In the genomic region with DNA sequence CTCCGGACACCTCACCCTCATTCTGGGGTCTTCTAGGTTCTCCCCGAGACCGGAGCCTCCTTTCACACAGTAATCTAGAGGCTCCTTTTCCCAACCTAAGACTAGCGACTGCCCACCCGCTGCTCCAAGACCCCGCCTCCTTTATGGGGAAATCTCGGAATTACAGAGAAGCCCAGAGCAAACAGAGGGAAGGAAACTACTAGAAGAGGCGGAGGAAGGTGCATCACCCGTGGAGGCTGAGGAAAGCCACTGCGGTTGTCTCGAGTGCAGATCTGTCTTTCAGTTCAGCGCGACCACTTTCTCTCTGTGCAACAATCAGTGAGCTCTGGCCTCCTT, we compare ENCODE assay signal across 8 mouse cellular contexts. TPM values are rescaled to one million over a fixed set of nuclear protein-coding genes. Genes with fewer than 3 reads are reported as not detected.
DNase-seq lines count a peak whose midpoint lies in the region; ATAC-seq and TF ChIP-seq lines count a peak whose summit lies in the region.

No protein-coding gene starts in this region.

- peak overlapping the region; percentile 82 for H3K4me2 ChIP-seq in forebrain, embryonic 16.5 days (ENCODE audit: low read length)
- H3K4me2 ChIP-seq in liver, embryonic 14.5 days (ENCODE audit: low read depth): peak overlapping the region; percentile 69
- H3K4me2 ChIP-seq in stomach, embryonic 15.5 days: peak overlapping the region; percentile 96

- no peaks in the 10 kb centered on the region for H3K27me3 ChIP-seq in C2C12 (ENCODE audit: control insufficient read depth, insufficient read depth, insufficient read length)
- no peaks in the 10 kb centered on the region for H3K27me3 ChIP-seq in forebrain, embryonic 16.5 days (replicated peaks; ENCODE audit: control insufficient read depth, insufficient read depth, low read length)
- peaks cover 25% of the 10 kb centered on the region for H3K27me3 ChIP-seq in liver, embryonic 14.5 days (ENCODE audit: control insufficient read depth, insufficient read depth, low read length)
- 0 out of 2 replicates have a peak, but pooled peaks cover 4% of the 10 kb centered on the region for H3K27me3 ChIP-seq in stomach, embryonic 15.5 days (replicated peaks)

- H3K79me3 ChIP-seq in C2C12 (ENCODE audit: low read depth): no peaks in the 10 kb centered on the region

- H3K4me1 ChIP-seq in forebrain, embryonic 16.5 days (replicated peaks; ENCODE audit: control insufficient read depth, insufficient read depth, low read length): peaks cover 14% of the 10 kb centered on the region
- no peaks in the 10 kb centered on the region for H3K4me1 ChIP-seq in liver, embryonic 14.5 days (replicated peaks; ENCODE audit: control insufficient read depth in 2 of 2, insufficient read depth in 2 of 2, low read length in 1 of 2)
- 0 out of 2 replicates have a peak, but pooled peaks cover 5% of the 10 kb centered on the region for H3K4me1 ChIP-seq in stomach, embryonic 15.5 days

- 5% methylated on average over 13 of the region's 13 CpGs for WGBS in forebrain, embryonic 16.5 days
- 11% methylated on average over 13 of the region's 13 CpGs for WGBS in liver, embryonic 14.5 days (ENCODE audit: insufficient replicate concordance)
- 6% methylated on average over 13 of the region's 13 CpGs for WGBS in stomach, embryonic 15.5 days

- no peak for DNase-seq in gastrocnemius, adult 2 months
- no peak for DNase-seq in gastrocnemius, postnatal 4 days (ENCODE audit: low spot score in 2 of 2)
- no peak for DNase-seq in liver, embryonic 14.5 days (ENCODE audit: low read depth in 3 of 3, low spot score in 3 of 3)
- no peak for DNase-seq in cerebellum, adult 11-12 months
- DNase-seq in gastrocnemius, postnatal 25 days: no peak

- H3ac ChIP-seq in C2C12 (ENCODE audit: control insufficient read depth, insufficient read length, low read depth): peak overlapping the region; percentile 48

- peak overlapping the region; percentile 84 for H3K9ac ChIP-seq in forebrain, embryonic 16.5 days (replicated peaks; ENCODE audit: low read depth, low read length)
- no peak overlapping the region for H3K9ac ChIP-seq in liver, embryonic 14.5 days (replicated peaks)
- no peak overlapping the region for H3K9ac ChIP-seq in stomach, embryonic 15.5 days

- peak overlapping the region; percentile 81; the same call in 1 of the 2 replicates for H3K27ac ChIP-seq in gastrocnemius, adult 2 months
- peak overlapping the region; percentile 27; the same call in 1 of the 2 replicates for H3K27ac ChIP-seq in forebrain, embryonic 16.5 days (ENCODE audit: low read length)
- H3K27ac ChIP-seq in liver, embryonic 14.5 days: no peak overlapping the region
- H3K27ac ChIP-seq in stomach, embryonic 15.5 days: no peak overlapping the region

- no peaks in the 10 kb centered on the region for H3K36me3 ChIP-seq in C2C12 (ENCODE audit: control insufficient read depth, insufficient read depth)
- H3K36me3 ChIP-seq in forebrain, embryonic 16.5 days (ENCODE audit: control insufficient read depth, insufficient read depth): no peaks in the 10 kb centered on the region
- H3K36me3 ChIP-seq in liver, embryonic 14.5 days (replicated peaks; ENCODE audit: control insufficient read depth, insufficient read depth, low read depth): no peaks in the 10 kb centered on the region
- no peaks in the 10 kb centered on the region for H3K36me3 ChIP-seq in stomach, embryonic 15.5 days

- no peak for TF ChIP-seq EP300 in liver, embryonic 14.5 days (IDR thresholded peaks at IDR 0.05; ENCODE audit: low read depth)

- H3K79me2 ChIP-seq in C2C12 (ENCODE audit: control insufficient read depth, insufficient read depth): no peaks in the 10 kb centered on the region

- no peaks in the 10 kb centered on the region for H3K9me3 ChIP-seq in forebrain, embryonic 16.5 days (ENCODE audit: control insufficient read depth, low read length)
- H3K9me3 ChIP-seq in liver, embryonic 14.5 days (ENCODE audit: control insufficient read depth, low read length): no peaks in the 10 kb centered on the region
- H3K9me3 ChIP-seq in stomach, embryonic 15.5 days: no peaks in the 10 kb centered on the region

- no peak for TF ChIP-seq CTCF in gastrocnemius, adult 2 months (IDR thresholded peaks at IDR 0.05)
- TF ChIP-seq CTCF in C2C12 (IDR thresholded peaks at IDR 0.05; ENCODE audit: control insufficient read depth, insufficient read depth, insufficient read length): no peak
- TF ChIP-seq CTCF in liver, embryonic 14.5 days (IDR thresholded peaks at IDR 0.05; ENCODE audit: low read depth): no peak

- peak overlapping the region; percentile 82 for H3K4me3 ChIP-seq in gastrocnemius, adult 2 months
- peak overlapping the region; percentile 25 for H3K4me3 ChIP-seq in C2C12 (ENCODE audit: insufficient read depth, poor library complexity, severe bottlenecking)
- peak overlapping the region; percentile 74 for H3K4me3 ChIP-seq in forebrain, embryonic 16.5 days (replicated peaks; ENCODE audit: low read length)
- H3K4me3 ChIP-seq in liver, embryonic 14.5 days (ENCODE audit: insufficient read depth in 1 of 2, low read depth in 2 of 2, low read length in 2 of 2): peak overlapping the region; percentile 28 to 50; a peak in 3 of 4 replicates
- peak overlapping the region; percentile 66 for H3K4me3 ChIP-seq in stomach, embryonic 15.5 days (replicated peaks)

- peak; percentile 73; the same call in 1 of the 2 replicates for ATAC-seq in forebrain, embryonic 16.5 days
- ATAC-seq in liver, embryonic 14.5 days (ENCODE audit: insufficient read depth): no peak
- peak; percentile 44; the same call in 1 of the 2 replicates for ATAC-seq in stomach, embryonic 15.5 days (ENCODE audit: insufficient read depth, low FRiP score, low read depth)

- intact Hi-C loops in gastrocnemius, adult 2 months (cut with DNase I): no loop called here

TF ChIP-seq in C2C12, 6 proteins besides CTCF, POLR2A, EP300 and RAD21:
- TF ChIP-seq MAX (IDR thresholded peaks at IDR 0.05) (no peak), MYOD1 (IDR thresholded peaks at IDR 0.05; ENCODE audit: control insufficient read depth, insufficient read length, low read depth) (no peak), CEBPB (IDR thresholded peaks at IDR 0.05; ENCODE audit: low read depth) (no peak), MYOG (IDR thresholded peaks at IDR 0.05; ENCODE audit: control insufficient read depth, extremely low read depth, insufficient read length) (no peak), FOSL1 (IDR thresholded peaks at IDR 0.05; ENCODE audit: insufficient read depth, low read length, poor library complexity, severe bottlenecking) (no peak), USF1 (IDR thresholded peaks at IDR 0.05; ENCODE audit: low read depth) (no peak)

RNA-seq across cellular contexts. Expression of gene Peli3, which starts 0.3 kb away (rescaled TPM):
- 1 to 10 TPM; 1.5 to 2.1 TPM for total RNA-seq in gastrocnemius, adult 2 months (2021)
- total RNA-seq in gastrocnemius, postnatal 4 days (2021): 1 to 10 TPM; 1.7 to 2.2 TPM
- polyA plus RNA-seq in C2C12 (2012; fragmentation: generic; extraction: Trizol): 1.3 TPM
- 12.0 and 16.5 TPM in 2 replicates for polyA plus RNA-seq in forebrain, embryonic 16.5 days (2015; fragmentation: Nextera tagmentation; extraction: Ambion mirVana)
- 0.03 and 0.06 TPM in 2 replicates for polyA plus RNA-seq in liver, embryonic 14.5 days (2012; rRNA removed)
- 0.24 TPM in 1 of 2 replicates, not detected in the other for polyA plus RNA-seq in liver, embryonic 14.5 days (2014; fragmentation: Nextera tagmentation; extraction: Ambion mirVana)
- polyA plus RNA-seq in stomach, embryonic 15.5 days (2015; fragmentation: Nextera tagmentation; extraction: Ambion mirVana): 1.7 and 1.9 TPM in 2 replicates
- total RNA-seq in gastrocnemius, postnatal 25 days (2021): 1 to 10 TPM in 1 of 2 experiments, under 1 TPM in 1; 0.87 to 1.2 TPM

RNA-seq across cellular contexts. Expression of gene Dpp3, which starts 15.1 kb away (rescaled TPM):
- 10 to 100 TPM; 11.2 to 16.6 TPM for total RNA-seq in gastrocnemius, adult 2 months (2021)
- total RNA-seq in gastrocnemius, postnatal 4 days (2021): 10 to 100 TPM; 53.2 to 58.1 TPM
- polyA plus RNA-seq in C2C12 (2012; fragmentation: generic; extraction: Trizol): 68.2 TPM
- 95.9 and 106 TPM in 2 replicates for polyA plus RNA-seq in forebrain, embryonic 16.5 days (2015; fragmentation: Nextera tagmentation; extraction: Ambion mirVana)
- 22.4 and 28.0 TPM in 2 replicates for polyA plus RNA-seq in liver, embryonic 14.5 days (2012; rRNA removed)
- polyA plus RNA-seq in liver, embryonic 14.5 days (2014; fragmentation: Nextera tagmentation; extraction: Ambion mirVana): 37.0 and 39.9 TPM in 2 replicates
- polyA plus RNA-seq in stomach, embryonic 15.5 days (2015; fragmentation: Nextera tagmentation; extraction: Ambion mirVana): 107 and 122 TPM in 2 replicates
- total RNA-seq in gastrocnemius, postnatal 25 days (2021): 10 to 100 TPM; 15.6 to 23.4 TPM

RNA-seq across cellular contexts. Expression of gene Mrpl11, which starts 18.7 kb away (rescaled TPM):
- 10 to 100 TPM; 59.3 to 64.5 TPM for total RNA-seq in gastrocnemius, adult 2 months (2021)
- 10 to 100 TPM; 54.4 to 60.4 TPM for total RNA-seq in gastrocnemius, postnatal 4 days (2021)
- 100 TPM for polyA plus RNA-seq in C2C12 (2012; fragmentation: generic; extraction: Trizol)
- 106 and 116 TPM in 2 replicates for polyA plus RNA-seq in forebrain, embryonic 16.5 days (2015; fragmentation: Nextera tagmentation; extraction: Ambion mirVana)
- polyA plus RNA-seq in liver, embryonic 14.5 days (2012; rRNA removed): 17.8 and 31.8 TPM in 2 replicates
- 64.7 and 66.2 TPM in 2 replicates for polyA plus RNA-seq in liver, embryonic 14.5 days (2014; fragmentation: Nextera tagmentation; extraction: Ambion mirVana)
- polyA plus RNA-seq in stomach, embryonic 15.5 days (2015; fragmentation: Nextera tagmentation; extraction: Ambion mirVana): 95.8 and 100 TPM in 2 replicates
- 10 to 100 TPM; 57.6 to 59.6 TPM for total RNA-seq in gastrocnemius, postnatal 25 days (2021)

RNA-seq across cellular contexts. Expression of gene Bbs1, which starts 36.8 kb away (rescaled TPM):
- total RNA-seq in gastrocnemius, adult 2 months (2021): 1 to 10 TPM; 1.5 to 2.1 TPM
- 1 to 10 TPM; 3.3 to 4.2 TPM for total RNA-seq in gastrocnemius, postnatal 4 days (2021)
- polyA plus RNA-seq in C2C12 (2012; fragmentation: generic; extraction: Trizol): 2.2 TPM
- polyA plus RNA-seq in forebrain, embryonic 16.5 days (2015; fragmentation: Nextera tagmentation; extraction: Ambion mirVana): 8.5 and 10.1 TPM in 2 replicates
- 1.2 TPM in 2 replicates for polyA plus RNA-seq in liver, embryonic 14.5 days (2012; rRNA removed)
- 0.27 and 0.82 TPM in 2 replicates for polyA plus RNA-seq in liver, embryonic 14.5 days (2014; fragmentation: Nextera tagmentation; extraction: Ambion mirVana)
- polyA plus RNA-seq in stomach, embryonic 15.5 days (2015; fragmentation: Nextera tagmentation; extraction: Ambion mirVana): 2.7 and 3.0 TPM in 2 replicates
- total RNA-seq in gastrocnemius, postnatal 25 days (2021): 1 to 10 TPM; 1.6 to 2.6 TPM

RNA-seq across cellular contexts. Expression of gene Npas4, which starts 46.9 kb away (rescaled TPM):
- total RNA-seq in gastrocnemius, adult 2 months (2021): under 1 TPM in 1 of 2 experiments, not detected in 1; 0.13 TPM
- under 1 TPM; 0.10 to 0.20 TPM for total RNA-seq in gastrocnemius, postnatal 4 days (2021)
- 0.60 TPM for polyA plus RNA-seq in C2C12 (2012; fragmentation: generic; extraction: Trizol)
- polyA plus RNA-seq in forebrain, embryonic 16.5 days (2015; fragmentation: Nextera tagmentation; extraction: Ambion mirVana): 0.21 and 0.71 TPM in 2 replicates
- polyA plus RNA-seq in liver, embryonic 14.5 days (2012; rRNA removed): 0.11 and 0.12 TPM in 2 replicates
- not detected in 2 replicates for polyA plus RNA-seq in liver, embryonic 14.5 days (2014; fragmentation: Nextera tagmentation; extraction: Ambion mirVana)
- 0.22 and 0.24 TPM in 2 replicates for polyA plus RNA-seq in stomach, embryonic 15.5 days (2015; fragmentation: Nextera tagmentation; extraction: Ambion mirVana)
- not detected for total RNA-seq in gastrocnemius, postnatal 25 days (2021)

Comparison
In these comparisons a context has a peak if more than half of its experiments do, and no peak if none do; other contexts are left out.
1. H3K27ac ChIP-seq: peak in gastrocnemius, adult 2 months (single experiment) and forebrain, embryonic 16.5 days (single experiment); none in liver, embryonic 14.5 days (single experiment) and stomach, embryonic 15.5 days (single experiment).
2. H3K4me3 ChIP-seq: peak in every context shown above with its lines; median percentile 82 in gastrocnemius, adult 2 months; 74 in forebrain, embryonic 16.5 days; 66 in stomach, embryonic 15.5 days; 39 in liver, embryonic 14.5 days; 25 in C2C12.
3. Peak in every context shown above with its lines, with median percentiles within 50 percentile points of each other: H3K4me2 ChIP-seq.